Mouse (Mus musculus): Measurements from ENCODE around the gene Jakmip3. TPM values are rescaled to one million over a fixed set of nuclear protein-coding genes. Genes with fewer than 3 reads are reported as not detected.
A peak's percentile ranks its signal among the peaks of the same experiment; 100 is the strongest.

Gene Jakmip3
- not detected in 2 replicates for polyA plus RNA-seq (2014; fragmentation: Nextera tagmentation; extraction: Ambion mirVana)

DNA sequence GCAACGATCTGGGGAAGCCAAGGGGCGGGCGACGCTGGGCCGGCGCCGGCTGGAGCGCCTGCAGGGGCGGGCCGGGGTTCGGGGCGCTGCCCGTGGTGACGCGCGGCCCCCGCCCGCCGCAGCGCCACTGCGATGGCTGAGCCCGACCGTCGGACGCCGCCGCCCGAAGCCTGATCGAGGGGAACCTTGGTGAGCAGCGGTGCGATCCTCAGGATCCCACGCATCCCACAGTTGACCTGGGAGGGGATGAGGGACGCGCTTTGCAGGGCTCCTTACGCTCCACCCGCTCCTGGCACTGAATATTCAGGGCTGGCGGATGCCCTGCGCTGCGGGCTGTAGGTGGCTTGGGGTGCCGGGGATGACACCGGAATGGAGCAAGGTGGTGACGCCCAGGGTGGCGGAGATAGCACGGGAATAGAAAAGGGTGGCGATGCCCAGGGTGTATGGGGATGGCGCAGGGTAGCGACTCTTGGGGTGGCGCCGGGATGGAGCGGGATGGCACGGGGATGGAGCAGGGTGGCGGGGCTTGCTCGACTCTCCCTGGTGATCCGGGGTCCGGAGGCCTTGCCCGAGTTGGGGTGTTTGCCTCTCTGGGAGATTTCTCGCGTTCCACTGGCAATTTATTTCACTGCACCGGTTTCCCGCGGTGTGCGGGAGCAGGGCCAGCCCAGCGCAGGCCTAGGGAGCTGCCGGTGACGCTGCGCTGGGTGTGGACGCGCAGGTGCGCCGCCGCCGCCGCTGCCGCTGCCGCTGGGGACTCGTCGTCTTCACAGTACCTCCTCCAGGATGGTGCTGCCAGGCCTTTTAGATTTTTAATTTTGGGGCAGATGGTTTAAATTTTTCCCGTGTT lies at the start of gene Jakmip3:
Jakmip3 (plus strand) TSS at position 119 of the 850 bp plus-strand sequence.
- Histone ChIP-seq H3K4me2 (peak within 1 kb of the TSS; percentile 73), H3K4me1 (ENCODE audit: insufficient read depth) (0 out of 2 replicates have a peak, but pooled peaks cover 3% of the 10 kb centered on the region), H3K27me3 (ENCODE audit: insufficient read depth, low read length) (peaks cover 55% of the 10 kb centered on the region), H3K9me3 (ENCODE audit: low read depth, low read length) (no peaks in the 10 kb centered on the region), H3K36me3 (ENCODE audit: insufficient read depth) (no peaks in the 10 kb centered on the region), H3K9ac (peak within 1 kb of the TSS; percentile 29; the same call in 1 of the 2 replicates), H3K4me3 (ENCODE audit: low read depth, low read length) (peak within 1 kb of the TSS; percentile 39), H3K27ac (ENCODE audit: low read depth) (no peak within 1 kb of the TSS)
- ATAC-seq (ENCODE audit: insufficient read depth) (no peak), DNase-seq (peak; percentile 29)
- no peak for TF ChIP-seq CTCF (IDR thresholded peaks at IDR 0.05; ENCODE audit: low read depth)
- WGBS: under 1% methylated on average over 78 of the region's 78 CpGs

DNA sequence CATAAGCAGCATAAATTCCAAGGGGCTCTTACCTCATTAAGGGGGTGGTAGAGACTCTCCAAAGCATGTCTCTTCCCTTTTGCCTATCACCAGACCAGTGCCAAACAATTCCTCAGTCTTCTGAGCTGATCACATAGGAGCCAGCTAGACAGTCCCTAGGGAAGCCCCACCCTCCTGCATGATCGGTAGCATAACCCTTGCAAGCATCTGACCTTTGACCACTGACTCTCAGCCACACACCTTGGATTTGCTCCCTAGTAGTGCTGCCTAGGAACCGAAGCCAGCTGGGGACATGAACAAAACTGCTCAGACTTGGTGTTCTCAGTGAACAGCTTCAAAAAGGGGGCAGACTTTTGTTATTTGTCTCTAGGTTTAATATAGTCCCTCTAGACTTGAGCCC lies 42.4 kb upstream of the Jakmip3 start:
- WGBS: 55% methylated on average over 2 of the region's 2 CpGs
- H3K27ac ChIP-seq (ENCODE audit: low read depth): no peak overlapping the region
- H3K27me3 ChIP-seq (ENCODE audit: insufficient read depth, low read length): no peaks in the 10 kb centered on the region
- no peak overlapping the region for H3K9ac ChIP-seq
- ATAC-seq (ENCODE audit: insufficient read depth): no peak
- no peak for DNase-seq
- H3K4me2 ChIP-seq: no peak overlapping the region
- H3K4me3 ChIP-seq (ENCODE audit: low read depth, low read length): no peak overlapping the region
- H3K36me3 ChIP-seq (ENCODE audit: insufficient read depth): peaks cover 42% of the 10 kb centered on the region
- no peak for TF ChIP-seq CTCF (IDR thresholded peaks at IDR 0.05; ENCODE audit: low read depth)
- no peaks in the 10 kb centered on the region for H3K9me3 ChIP-seq (ENCODE audit: low read depth, low read length)
- H3K4me1 ChIP-seq (ENCODE audit: insufficient read depth): no peaks in the 10 kb centered on the region

DNA sequence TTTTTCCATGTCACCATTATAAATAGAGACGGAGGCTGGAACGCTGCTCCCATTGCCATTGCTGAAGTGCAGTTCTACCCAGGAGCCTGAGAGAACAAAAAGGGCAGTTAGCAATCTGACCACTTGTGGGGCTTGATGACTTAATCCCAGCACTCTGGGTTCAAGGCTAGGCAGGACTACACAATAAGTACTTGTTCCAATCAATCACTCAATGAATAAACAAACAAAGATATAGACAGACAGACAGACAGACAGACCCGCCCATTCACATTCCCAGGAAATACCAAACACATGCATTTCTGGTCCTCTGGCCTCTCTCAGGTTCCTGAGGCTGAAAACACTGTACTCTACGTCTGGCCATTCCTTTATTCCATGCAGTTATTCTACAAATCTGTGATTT lies 41.8 kb upstream of the Jakmip3 start:
- ATAC-seq (ENCODE audit: insufficient read depth) (no peak), DNase-seq (no peak)
- Histone ChIP-seq H3K27ac (ENCODE audit: low read depth) (no peak overlapping the region), H3K36me3 (ENCODE audit: insufficient read depth) (peaks cover 39% of the 10 kb centered on the region), H3K4me3 (ENCODE audit: low read depth, low read length) (no peak overlapping the region), H3K9me3 (ENCODE audit: low read depth, low read length) (no peaks in the 10 kb centered on the region), H3K4me1 (ENCODE audit: insufficient read depth) (no peaks in the 10 kb centered on the region), H3K4me2 (no peak overlapping the region), H3K27me3 (ENCODE audit: insufficient read depth, low read length) (no peaks in the 10 kb centered on the region), H3K9ac (no peak overlapping the region)
- WGBS: 80% methylated on average over 4 of the region's 4 CpGs
- TF ChIP-seq CTCF (IDR thresholded peaks at IDR 0.05; ENCODE audit: low read depth): no peak

DNA sequence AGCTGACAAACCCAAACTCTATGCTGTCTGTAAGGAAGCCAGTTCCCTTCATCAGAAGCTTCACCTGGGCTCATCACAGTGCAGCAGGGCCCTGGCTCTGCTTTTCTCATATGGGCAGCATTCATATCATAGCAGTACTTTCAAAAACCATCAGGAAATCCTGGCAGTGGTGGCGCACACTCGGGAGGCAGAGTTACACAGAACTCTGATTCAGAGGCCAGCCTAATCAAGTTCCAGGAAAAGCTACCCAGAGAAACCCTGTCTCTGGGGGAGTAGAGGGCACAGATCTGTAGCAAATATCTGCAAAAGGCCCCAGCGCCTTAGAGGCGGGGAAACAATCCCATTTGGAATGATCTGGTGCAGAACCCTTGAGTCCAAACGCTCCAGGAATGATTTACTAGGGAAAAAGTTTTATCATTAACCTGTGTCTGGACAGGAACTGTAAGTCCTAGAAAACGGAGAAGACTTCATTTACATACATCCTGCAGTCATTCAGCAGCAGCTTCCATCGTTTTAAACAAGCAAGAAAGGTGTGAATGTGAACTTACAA lies 36.6 kb upstream of the Jakmip3 start:
- Histone ChIP-seq H3K9ac (no peak overlapping the region), H3K4me1 (ENCODE audit: insufficient read depth) (peaks cover 7% of the 10 kb centered on the region; the same call in 1 of the 2 replicates), H3K27ac (ENCODE audit: low read depth) (no peak overlapping the region), H3K9me3 (ENCODE audit: low read depth, low read length) (no peaks in the 10 kb centered on the region), H3K36me3 (ENCODE audit: insufficient read depth) (no peaks in the 10 kb centered on the region), H3K4me3 (ENCODE audit: low read depth, low read length) (no peak overlapping the region), H3K27me3 (ENCODE audit: insufficient read depth, low read length) (no peaks in the 10 kb centered on the region), H3K4me2 (no peak overlapping the region)
- ATAC-seq (ENCODE audit: insufficient read depth) (no peak), DNase-seq (no peak)
- TF ChIP-seq CTCF (IDR thresholded peaks at IDR 0.05; ENCODE audit: low read depth): no peak
- WGBS: 52% methylated on average over 7 of the region's 7 CpGs

DNA sequence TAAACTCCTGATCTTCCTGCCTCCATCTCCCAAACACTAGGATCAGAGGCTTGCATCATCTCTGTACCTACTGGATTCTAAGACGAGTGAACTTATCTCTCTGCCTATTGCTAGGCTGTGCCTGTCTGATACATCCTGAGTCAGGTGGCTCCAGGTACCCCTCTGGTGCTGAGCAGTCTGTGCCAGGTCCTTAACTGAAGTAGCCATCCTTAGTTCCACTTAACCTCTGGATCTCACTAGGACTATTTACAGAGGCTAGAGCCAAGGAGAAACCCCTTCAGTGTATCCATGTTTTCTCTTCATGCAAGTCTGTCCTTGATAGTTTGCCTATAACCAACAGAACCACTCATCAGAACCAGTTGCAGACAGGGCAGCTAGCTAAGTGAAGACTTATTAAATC lies 34.1 kb upstream of the Jakmip3 start:
- DNase-seq (no peak), ATAC-seq (ENCODE audit: insufficient read depth) (no peak)
- Histone ChIP-seq H3K27ac (ENCODE audit: low read depth) (0 out of 2 replicates have a peak overlapping the region, but pooled peaks have one; percentile 3), H3K9ac (peak overlapping the region; percentile 20; the same call in 1 of the 2 replicates), H3K36me3 (ENCODE audit: insufficient read depth) (no peaks in the 10 kb centered on the region), H3K4me1 (ENCODE audit: insufficient read depth) (peaks cover 7% of the 10 kb centered on the region; the same call in 1 of the 2 replicates), H3K4me2 (peak overlapping the region; percentile 76), H3K27me3 (ENCODE audit: insufficient read depth, low read length) (no peaks in the 10 kb centered on the region), H3K9me3 (ENCODE audit: low read depth, low read length) (no peaks in the 10 kb centered on the region), H3K4me3 (ENCODE audit: low read depth, low read length) (peak overlapping the region; percentile 69; the same call in 1 of the 2 replicates)
- TF ChIP-seq CTCF (IDR thresholded peaks at IDR 0.05; ENCODE audit: low read depth): no peak
- 55% methylated on average over 1 of the region's 1 CpGs for WGBS

DNA sequence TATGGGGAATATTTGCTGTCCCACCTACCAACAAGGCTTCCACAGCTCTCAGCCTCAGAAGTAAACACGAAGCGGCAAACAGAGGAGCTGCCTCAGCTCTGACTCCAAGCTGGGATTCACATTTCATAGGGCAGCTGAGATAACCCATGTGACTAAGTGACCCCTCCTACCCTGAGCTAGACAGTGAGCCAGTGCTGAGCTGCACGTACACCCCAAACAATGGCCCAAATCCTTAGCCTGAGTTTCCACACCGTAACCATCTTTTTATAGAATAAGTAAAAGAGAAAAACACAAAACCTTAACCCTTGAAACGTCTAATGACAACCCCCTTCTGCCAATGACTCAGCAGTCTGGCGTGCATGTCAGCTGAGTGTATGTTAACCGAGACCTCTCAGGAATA lies 33.5 kb upstream of the Jakmip3 start:
- 0 out of 2 replicates have a peak overlapping the region, but pooled peaks have one; percentile 36 for H3K27ac ChIP-seq (ENCODE audit: low read depth)
- WGBS: 5% methylated on average over 7 of the region's 7 CpGs
- peak overlapping the region; percentile 69 for H3K4me3 ChIP-seq (ENCODE audit: low read depth, low read length)

DNA sequence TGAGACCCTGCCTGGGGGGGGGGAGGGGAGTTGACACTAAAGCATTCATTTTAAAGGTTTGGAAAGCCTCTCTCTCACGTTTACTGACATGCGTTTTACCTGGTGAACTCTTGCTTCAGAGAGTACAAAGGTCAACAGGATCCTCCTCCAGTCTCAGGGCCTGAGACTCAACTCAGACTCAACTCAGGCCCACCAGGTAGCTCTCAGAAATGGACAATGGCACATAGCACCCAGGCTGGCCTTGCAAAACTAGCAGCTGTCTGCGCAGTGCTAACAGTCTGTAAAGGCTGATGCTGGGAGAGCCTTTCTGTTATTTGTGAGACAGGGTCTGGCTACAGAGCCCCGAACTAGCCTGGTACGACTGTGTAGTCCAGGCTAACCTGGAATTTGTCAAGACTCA lies 32.6 kb upstream of the Jakmip3 start:
- ATAC-seq (ENCODE audit: insufficient read depth): no peak
- Histone ChIP-seq H3K27me3 (ENCODE audit: insufficient read depth, low read length) (no peaks in the 10 kb centered on the region), H3K9ac (peak overlapping the region; percentile 18), H3K4me3 (ENCODE audit: low read depth, low read length) (peak overlapping the region; percentile 69), H3K4me1 (ENCODE audit: insufficient read depth) (peaks cover 7% of the 10 kb centered on the region; the same call in 1 of the 2 replicates), H3K4me2 (peak overlapping the region; percentile 76), H3K9me3 (ENCODE audit: low read depth, low read length) (no peaks in the 10 kb centered on the region), H3K27ac (ENCODE audit: low read depth) (no peak overlapping the region; the same call in 1 of the 2 replicates), H3K36me3 (ENCODE audit: insufficient read depth) (no peaks in the 10 kb centered on the region)
- DNase-seq: no peak
- WGBS: 62% methylated on average over 5 of the region's 5 CpGs
- no peak for TF ChIP-seq CTCF (IDR thresholded peaks at IDR 0.05; ENCODE audit: low read depth)

More for the DNA sequence above, 33.5 kb upstream of the Jakmip3 start:
- peak; percentile 37 for ATAC-seq (ENCODE audit: insufficient read depth)
- Histone ChIP-seq H3K4me1 (ENCODE audit: insufficient read depth) (peaks cover 7% of the 10 kb centered on the region; the same call in 1 of the 2 replicates), H3K36me3 (ENCODE audit: insufficient read depth) (no peaks in the 10 kb centered on the region), H3K4me2 (peak overlapping the region; percentile 76), H3K9ac (peak overlapping the region; percentile 20; the same call in 1 of the 2 replicates), H3K9me3 (ENCODE audit: low read depth, low read length) (no peaks in the 10 kb centered on the region), H3K27me3 (ENCODE audit: insufficient read depth, low read length) (no peaks in the 10 kb centered on the region)
- no peak for TF ChIP-seq CTCF (IDR thresholded peaks at IDR 0.05; ENCODE audit: low read depth)
- peak; percentile 75 for DNase-seq

Data from lung, embryonic 14.5 days (tissue).